Mouse (Mus musculus) stomach, postnatal 0 days (tissue): ENCODE results near the gene Gopc. TPM values are rescaled to one million over a fixed set of nuclear protein-coding genes. Genes with fewer than 3 reads are reported as not detected.

ENCODE experiments used
- ATAC-seq: fragments of 200-750 bp; cut with Nextera tagmentation; 2 replicates; pipeline ENCODE4 v1.8.0; 2017; ENCODE audit not compliant: low FRiP score, low TSS enrichment
- DNase-seq: peaks from one replicate; pipeline ENCODE4 v3.0.0-alpha.2; 2016; ENCODE audit warnings: low spot score
- H3K27ac ChIP-seq: fragments of 300-500 bp; sonication (generic); replicated peaks from 2 replicates; pipeline ENCODE4 v1.5.1; 2014; ENCODE audit warnings: mild to moderate bottlenecking, control low read depth
- H3K27me3 ChIP-seq: fragments of 300-500 bp; sonication (generic); 2 replicates; pipeline ENCODE4 v1.6.1; 2014; ENCODE audit warnings: low read length; ENCODE audit not compliant: control insufficient read depth, insufficient read depth
- H3K36me3 ChIP-seq: fragments of 300-500 bp; sonication (generic); 2 replicates; pipeline ENCODE4 v1.6.1; 2014; ENCODE audit warnings: low read length, mixed read lengths; ENCODE audit not compliant: control insufficient read depth, insufficient read depth
- H3K4me1 ChIP-seq: fragments of 300-500 bp; sonication (generic); replicated peaks from 2 replicates; pipeline ENCODE4 v1.6.1; 2014; ENCODE audit warnings: antibody characterized with exemption; ENCODE audit not compliant: control insufficient read depth, insufficient read depth
- H3K4me2 ChIP-seq: fragments of 300-500 bp; sonication (generic); replicated peaks from 2 replicates; pipeline ENCODE4 v1.6.1; 2014; ENCODE audit warnings: low read depth, mild to moderate bottlenecking, control low read depth, moderate library complexity
- H3K4me3 ChIP-seq: fragments of 300-500 bp; sonication (generic); 2 replicates; pipeline ENCODE4 v1.5.1; 2014; ENCODE audit warnings: low read depth, low read length, control low read depth
- H3K9ac ChIP-seq: fragments of 300-500 bp; sonication (generic); 2 replicates; pipeline ENCODE4 v1.6.1; 2014; ENCODE audit warnings: mild to moderate bottlenecking, low read length, control low read depth, mixed read lengths
- H3K9me3 ChIP-seq: fragments of 300-500 bp; sonication (generic); 2 replicates; pipeline ENCODE4 v1.6.1; 2016; ENCODE audit warnings: low read length; ENCODE audit not compliant: control insufficient read depth
- CTCF ChIP-seq: IDR thresholded peaks from 2 replicates; pipeline ENCODE4 v1.5.1; 2016; ENCODE audit warnings: antibody characterized with exemption, low read depth, mild to moderate bottlenecking, moderate library complexity
- EP300 ChIP-seq: optimal IDR thresholded peaks from 2 replicates; pipeline ENCODE3; 2016; ENCODE audit warnings: antibody characterized with exemption
- WGBS: fragments of 180-500 bp; shearing (Covaris S2); extraction: QIAGEN DNeasy Blood & Tissue Kit; methylation state at CpG from one replicate; pipeline ENCODE4 v1.1.7; 2014; 5-methylcytosine and 5-hydroxymethylcytosine counted together
- polyA plus RNA-seq: library from polyadenylated mRNA; unstranded; fragments of >200 nt; fragmentation: Nextera tagmentation; extraction: Ambion mirVana; gene quantifications from 2 replicates; pipeline ENCODE4 v1.2.1, GENCODE M21; 2015

Gopc gene
- polyA plus RNA-seq, 1 experiment from 2014 or later: 11.9 TPM

DNA sequence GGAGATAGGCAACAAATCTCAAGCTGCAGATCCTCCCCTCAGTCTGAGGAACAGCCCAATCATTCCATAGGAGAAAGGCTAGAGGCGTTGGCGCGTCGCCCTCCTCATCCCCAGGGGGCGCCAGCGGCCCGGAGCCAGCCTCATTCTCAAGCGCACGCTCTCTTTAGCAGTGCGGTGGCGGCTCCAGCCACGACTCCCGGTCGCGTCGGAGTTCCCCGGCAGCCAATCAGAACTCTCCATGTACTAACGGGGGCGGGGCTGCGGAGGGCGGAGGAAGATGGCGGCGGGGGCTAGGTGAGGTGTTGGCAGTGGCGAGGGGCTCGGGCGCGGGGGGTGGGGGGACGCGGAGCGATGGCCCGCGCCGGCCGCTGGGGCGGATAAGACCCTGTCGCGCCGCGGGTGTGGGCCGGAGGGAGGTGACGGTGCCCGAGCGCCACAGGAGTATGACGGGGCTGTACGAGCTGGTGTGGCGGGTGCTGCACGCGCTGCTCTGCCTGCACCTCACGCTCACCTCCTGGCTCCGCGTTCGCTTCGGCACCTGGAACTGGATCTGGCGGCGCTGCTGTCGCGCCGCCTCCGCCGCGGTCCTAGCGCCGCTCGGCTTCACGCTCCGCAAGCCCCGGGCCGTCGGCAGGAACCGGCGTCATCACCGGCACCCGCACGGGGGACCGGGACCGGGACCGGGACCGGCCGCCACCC lies 35.5 kb upstream of the Gopc start, which contains the start of gene Nus1:
TSS of gene Nus1 (plus strand) at position 249 of the 699 bp plus-strand sequence.
- Histone ChIP-seq H3K27me3 (no peaks in the 10 kb centered on the region), H3K4me1 (0 out of 2 replicates have a peak, but pooled peaks cover 5% of the 10 kb centered on the region), H3K27ac (peak within 1 kb of the TSS; percentile 98), H3K36me3 (no peaks in the 10 kb centered on the region; the same call in 1 of the 2 replicates), H3K9me3 (no peaks in the 10 kb centered on the region), H3K4me3 (peak within 1 kb of the TSS; percentile 96), H3K4me2 (peak within 1 kb of the TSS; percentile 69), H3K9ac (peak within 1 kb of the TSS; percentile 95)
- DNase-seq (peak; percentile 98), ATAC-seq (peak; percentile 98)
- 1% methylated on average over 67 of the region's 79 CpGs for WGBS
- TF ChIP-seq EP300 (no peak), CTCF (peak; percentile 97)

DNA sequence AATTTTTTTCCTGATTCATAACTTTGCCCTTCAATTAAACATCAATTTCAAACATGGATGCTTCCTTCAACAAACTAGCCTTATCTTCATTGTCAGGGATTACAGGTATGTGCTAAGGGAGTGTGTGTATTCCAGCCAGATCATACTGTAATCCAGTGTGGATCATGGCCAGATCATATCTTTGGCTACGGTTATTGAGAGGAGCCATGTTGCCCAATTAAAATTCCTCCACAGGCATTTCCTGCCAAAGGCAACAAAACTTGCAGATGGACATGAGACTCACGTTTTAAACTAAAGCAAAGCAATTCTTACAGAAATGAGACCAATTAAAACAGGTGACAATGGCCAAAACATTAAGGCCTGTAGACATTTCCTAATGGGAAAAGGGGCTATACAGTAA lies 34.5 kb upstream of the Gopc start:
- Histone ChIP-seq H3K27ac (no peak overlapping the region), H3K9me3 (no peaks in the 10 kb centered on the region), H3K27me3 (no peaks in the 10 kb centered on the region), H3K4me2 (peak overlapping the region; percentile 57), H3K4me1 (0 out of 2 replicates have a peak, but pooled peaks cover 5% of the 10 kb centered on the region), H3K9ac (no peak overlapping the region), H3K4me3 (peak overlapping the region; percentile 96; the same call in 1 of the 2 replicates), H3K36me3 (no peaks in the 10 kb centered on the region; the same call in 1 of the 2 replicates)
- DNase-seq: no peak
- 26% methylated on average over 2 of the region's 2 CpGs for WGBS
- no peak for ATAC-seq
- TF ChIP-seq CTCF: no peak
- TF ChIP-seq EP300: no peak

DNA sequence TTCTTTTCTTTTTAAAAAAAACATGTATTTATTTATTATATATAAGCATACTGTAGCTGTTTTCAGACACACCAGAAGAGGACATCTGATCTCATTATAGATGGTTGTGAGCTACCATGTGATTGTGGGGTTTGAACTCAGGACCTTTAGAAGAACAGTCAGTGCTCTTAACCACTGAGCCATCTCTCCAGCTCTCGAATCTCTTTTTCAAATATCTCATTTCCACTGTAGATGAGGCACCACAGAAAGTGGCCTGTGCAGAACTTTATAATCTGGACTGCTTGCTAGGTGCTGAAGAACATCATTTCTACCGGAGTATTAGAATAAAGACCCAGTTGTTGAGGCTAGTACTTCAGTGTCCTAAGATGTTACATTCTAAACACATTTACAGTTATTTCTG lies 33.1 kb upstream of the Gopc start:
- no peak overlapping the region for H3K9ac ChIP-seq
- no peaks in the 10 kb centered on the region for H3K9me3 ChIP-seq
- WGBS: 85% methylated on average over 2 of the region's 2 CpGs
- 0 out of 2 replicates have a peak, but pooled peaks cover 5% of the 10 kb centered on the region for H3K4me1 ChIP-seq
- no peak overlapping the region for H3K27ac ChIP-seq
- no peaks in the 10 kb centered on the region for H3K27me3 ChIP-seq
- TF ChIP-seq CTCF: no peak
- TF ChIP-seq EP300: no peak
- no peaks in the 10 kb centered on the region for H3K36me3 ChIP-seq
- ATAC-seq: no peak
- no peak overlapping the region for H3K4me3 ChIP-seq
- DNase-seq: no peak
- no peak overlapping the region for H3K4me2 ChIP-seq

DNA sequence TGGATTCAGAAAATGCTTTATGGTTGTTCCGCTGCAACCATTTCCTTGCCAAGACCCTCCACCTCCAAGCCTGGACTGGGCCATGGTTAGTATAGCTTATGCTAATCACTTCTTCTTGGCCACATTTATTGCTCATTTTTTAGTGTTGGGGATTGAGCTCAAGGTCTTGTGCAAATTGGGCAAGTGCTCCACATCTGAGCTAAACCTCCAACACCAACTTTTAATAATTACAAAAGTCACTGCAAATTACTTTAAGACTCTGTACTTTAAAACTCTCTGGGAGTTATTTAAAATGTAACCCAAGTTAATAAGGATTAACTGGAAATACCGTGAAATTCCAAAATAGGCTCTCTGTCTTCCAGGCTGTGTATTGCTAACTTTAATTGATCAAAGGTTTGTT lies 25.6 kb upstream of the Gopc start:
- no peaks in the 10 kb centered on the region for H3K4me1 ChIP-seq
- no peaks in the 10 kb centered on the region for H3K27me3 ChIP-seq
- ATAC-seq (no peak), DNase-seq (no peak)
- H3K9ac ChIP-seq: no peak overlapping the region
- TF ChIP-seq EP300 (no peak), CTCF (no peak)
- 91% methylated on average over 2 of the region's 2 CpGs for WGBS
- H3K36me3 ChIP-seq: no peaks in the 10 kb centered on the region
- H3K4me2 ChIP-seq: no peak overlapping the region
- H3K4me3 ChIP-seq: no peak overlapping the region
- H3K27ac ChIP-seq: no peak overlapping the region
- H3K9me3 ChIP-seq: no peaks in the 10 kb centered on the region

DNA sequence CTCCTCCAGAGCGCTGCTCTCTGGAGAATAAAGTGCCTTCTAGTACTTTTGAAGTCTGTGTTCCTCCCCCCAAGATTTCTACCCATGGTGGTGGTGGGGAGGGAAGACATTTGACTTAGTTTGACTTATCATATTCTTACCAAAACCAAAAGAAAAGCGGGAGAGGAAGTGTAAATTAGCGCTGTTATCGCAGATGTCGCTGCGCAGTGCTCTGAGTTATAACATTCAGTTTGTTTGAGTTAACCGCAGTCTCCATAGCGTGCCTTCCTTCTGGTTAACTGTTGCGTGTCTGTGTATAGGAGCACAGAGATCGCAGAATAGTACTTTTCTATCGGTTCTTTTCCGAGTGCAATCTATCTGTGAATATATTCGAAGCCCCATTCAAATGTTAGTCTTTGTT lies 23.2 kb upstream of the Gopc start:
- DNase-seq (no peak), ATAC-seq (no peak)
- Histone ChIP-seq H3K4me3 (no peak overlapping the region), H3K27ac (no peak overlapping the region), H3K4me2 (no peak overlapping the region), H3K4me1 (no peaks in the 10 kb centered on the region), H3K27me3 (no peaks in the 10 kb centered on the region), H3K36me3 (no peaks in the 10 kb centered on the region), H3K9ac (no peak overlapping the region), H3K9me3 (no peaks in the 10 kb centered on the region)
- 82% methylated on average over 13 of the region's 13 CpGs for WGBS
- no peak for TF ChIP-seq EP300
- TF ChIP-seq CTCF: no peak

DNA sequence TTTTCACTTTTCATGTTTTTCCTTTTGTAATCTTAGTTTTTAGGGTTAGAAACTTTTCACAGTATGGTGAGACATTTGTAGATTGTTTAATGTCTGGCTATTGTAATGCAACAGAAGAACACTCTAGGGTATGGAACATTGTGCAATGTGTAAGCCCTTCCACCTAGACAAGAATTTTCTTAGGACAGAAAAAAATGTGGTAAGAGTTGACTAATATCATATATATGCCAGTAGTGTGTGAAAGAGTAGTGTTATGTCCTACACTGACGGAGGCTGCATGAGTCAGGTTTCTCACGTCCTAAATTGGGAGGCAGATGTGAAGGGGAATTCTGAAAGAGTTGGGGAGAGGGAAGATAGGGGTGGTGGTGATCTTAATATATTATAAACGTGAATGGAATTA lies 17.8 kb upstream of the Gopc start:
- 51% methylated on average over 3 of the region's 3 CpGs for WGBS
- DNase-seq (no peak), ATAC-seq (no peak)
- no peaks in the 10 kb centered on the region for H3K9me3 ChIP-seq
- H3K27ac ChIP-seq: no peak overlapping the region
- no peaks in the 10 kb centered on the region for H3K36me3 ChIP-seq
- H3K27me3 ChIP-seq: no peaks in the 10 kb centered on the region
- H3K9ac ChIP-seq: no peak overlapping the region
- H3K4me1 ChIP-seq: no peaks in the 10 kb centered on the region
- TF ChIP-seq EP300 (no peak), CTCF (no peak)
- no peak overlapping the region for H3K4me2 ChIP-seq
- H3K4me3 ChIP-seq: no peak overlapping the region
